Mouse (Mus musculus) thymus, postnatal 10 days (tissue): ENCODE results near the gene Zup1.
"Not testable (repeated sequence)": the region's sequence is repeated elsewhere in the genome, so short reads cannot be mapped to it uniquely, and the experiment has no call there.

ENCODE experiments used
- DNase-seq, 2 experiments: peaks; one replicate each; pipeline ENCODE4 v3.0.0; 2021; ENCODE audit warnings: low spot score in 2 of 2

The Zup1 gene

DNA sequence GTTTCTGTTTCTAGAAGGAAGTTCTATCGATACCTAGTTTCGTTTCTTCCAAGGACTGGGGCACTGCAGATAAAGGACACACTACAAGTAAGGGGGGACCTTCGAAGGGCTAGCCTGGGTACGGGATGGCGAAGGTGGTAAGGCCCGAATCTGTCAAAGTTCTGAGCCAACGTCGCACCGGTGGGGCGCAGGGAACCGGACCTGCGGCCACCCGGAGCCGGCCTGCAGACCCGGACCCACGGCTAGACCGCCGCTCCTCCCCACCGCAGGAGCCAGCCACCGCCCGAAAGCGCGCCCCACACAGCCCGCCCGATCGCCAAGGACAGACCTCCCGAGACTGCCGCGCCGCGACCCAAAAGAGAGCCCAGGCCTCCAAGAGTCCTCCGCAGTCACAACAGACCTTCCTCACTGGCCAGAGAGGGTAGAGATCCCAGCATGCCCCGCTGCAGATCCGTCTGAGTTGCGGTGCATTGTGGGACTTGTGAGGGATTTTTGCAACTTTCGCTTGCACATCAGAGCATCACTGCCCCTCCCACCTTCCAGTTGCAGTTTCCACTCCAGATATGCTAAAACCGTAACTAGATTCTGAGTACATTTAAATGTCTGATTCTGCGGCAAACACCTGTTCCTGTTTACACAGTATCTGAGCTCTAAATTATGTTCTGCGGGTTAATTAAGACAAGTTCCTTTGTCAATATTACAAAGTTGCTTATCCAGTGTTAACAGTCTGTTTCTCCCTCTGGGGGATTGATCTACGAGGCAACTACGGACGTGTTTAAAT, at the start of gene Zup1:
TSS of gene Zup1 (minus strand) at position 467 of the 781 bp plus-strand sequence.
- DNase-seq = peak; percentile 76 to 79

DNA sequence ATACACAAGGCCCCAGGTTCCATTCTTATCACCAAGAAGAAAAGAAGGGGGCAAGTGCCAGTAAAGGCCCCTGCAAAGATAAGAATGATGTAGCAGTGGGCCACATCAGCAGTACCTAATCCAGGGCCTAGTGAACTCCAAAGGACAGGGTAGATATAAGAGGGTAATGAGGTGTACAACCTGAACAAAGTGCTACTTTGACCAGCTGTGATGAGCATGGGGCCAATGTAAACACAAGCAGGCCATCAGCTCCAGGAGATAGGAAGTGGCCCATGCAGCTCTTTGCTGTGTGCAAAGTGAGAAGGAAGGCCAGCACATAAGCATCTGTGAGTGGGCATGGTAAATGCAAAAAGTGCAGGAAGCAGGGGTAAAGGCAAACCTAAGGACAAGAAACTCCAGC, 47.3 kb upstream of the Zup1 start:
- DNase-seq = no peak

DNA sequence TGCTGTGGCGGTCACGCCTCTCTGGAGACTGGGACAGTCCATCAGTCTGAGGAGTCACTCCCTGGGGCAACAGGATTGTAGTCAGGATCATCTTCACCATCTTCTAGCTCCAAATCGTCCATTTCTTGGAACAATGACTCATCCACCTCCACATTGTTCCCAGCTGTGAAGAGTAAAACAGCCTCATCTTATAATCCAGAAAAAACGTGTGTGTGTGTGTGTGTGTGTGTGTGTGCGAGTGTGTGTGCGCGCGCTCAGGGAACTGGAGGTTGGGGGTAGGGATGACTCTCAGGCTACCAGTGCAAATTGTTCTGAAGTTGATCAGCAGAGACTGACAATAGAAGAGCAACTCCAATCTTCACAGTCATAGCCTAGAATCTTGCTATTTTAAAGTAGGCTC, 45.6 kb upstream of the Zup1 start:
- not testable (repeated sequence) for DNase-seq

- DNase-seq = peak; percentile 39 to 72
Measured at GRCm38 (mm10) chr10:33986771-33987170, 35.7 kb upstream of the Zup1 start.

DNA sequence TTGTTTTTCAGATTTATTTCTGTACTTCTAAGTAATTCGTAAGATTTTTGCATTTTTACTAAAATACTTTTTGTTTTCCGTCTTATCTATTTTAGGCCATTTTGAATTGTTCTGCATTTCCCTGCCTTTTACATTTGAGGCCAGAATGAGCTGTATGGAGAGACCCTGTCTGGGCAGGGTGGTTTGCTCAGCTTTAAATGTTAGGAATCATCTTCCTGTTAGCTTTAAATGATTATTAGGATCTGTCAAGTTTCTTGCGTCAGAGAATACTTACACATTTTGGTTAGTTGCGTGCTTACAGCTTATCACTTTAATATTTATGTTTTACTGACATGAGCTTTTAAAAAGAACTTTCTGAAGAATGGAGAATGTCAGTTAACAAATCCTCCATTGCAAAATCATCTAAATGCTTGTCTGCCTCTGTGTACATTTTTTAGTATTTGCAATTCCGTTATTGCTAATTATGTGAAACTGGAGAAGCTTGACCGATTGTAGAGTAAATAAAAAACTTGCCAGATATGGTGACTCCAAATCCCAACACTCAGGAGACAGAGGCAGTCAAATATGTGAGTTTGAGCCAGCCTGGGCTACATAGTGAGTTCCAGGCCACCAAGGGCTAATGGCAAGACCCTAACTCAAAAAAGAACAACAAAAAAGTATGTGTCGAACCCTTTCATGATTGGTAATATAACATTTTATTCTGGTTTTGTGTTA, 23.9 kb upstream of the Zup1 start:
- DNase-seq = no peak

DNA sequence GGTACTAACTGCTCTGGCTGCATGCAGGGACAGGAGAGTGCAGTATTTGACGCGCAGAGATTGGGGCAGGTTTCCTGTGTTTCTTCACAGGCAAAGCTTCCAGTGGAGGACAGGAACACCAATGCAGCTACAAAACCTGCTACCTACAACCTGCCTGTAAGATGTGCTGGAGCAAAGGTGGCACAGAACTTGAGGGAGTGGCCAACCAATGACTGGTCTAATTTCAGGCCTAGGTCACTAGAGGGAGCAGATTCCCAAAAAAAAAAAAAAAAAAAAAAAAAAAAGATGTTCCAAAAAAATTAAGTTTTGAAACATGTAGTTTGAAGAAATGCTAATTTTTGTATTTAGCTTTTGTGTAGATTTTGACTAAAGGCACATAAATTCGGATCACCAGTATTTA, 1.4 kb upstream of the Zup1 start:
- DNase-seq = no peak

DNA sequence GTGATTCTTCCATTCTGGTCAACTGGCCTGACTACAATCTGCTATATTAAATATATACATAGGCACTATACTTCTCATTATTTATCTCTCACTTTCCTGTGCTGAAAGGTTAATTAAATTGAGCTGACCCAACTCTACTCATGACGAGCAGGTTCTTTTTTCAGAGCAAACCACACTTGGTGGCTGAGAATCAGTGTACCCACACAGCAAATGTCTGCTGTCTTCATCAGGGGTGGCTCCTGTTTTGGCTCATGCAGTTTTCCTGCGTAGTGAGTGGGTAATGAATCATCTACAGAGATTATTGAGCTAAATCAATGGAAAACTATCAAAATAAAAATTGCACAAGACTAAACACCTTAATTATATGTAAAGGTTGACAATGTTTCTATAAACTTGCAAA, 4.7 kb downstream of the Zup1 start:
- no peak for DNase-seq

DNA sequence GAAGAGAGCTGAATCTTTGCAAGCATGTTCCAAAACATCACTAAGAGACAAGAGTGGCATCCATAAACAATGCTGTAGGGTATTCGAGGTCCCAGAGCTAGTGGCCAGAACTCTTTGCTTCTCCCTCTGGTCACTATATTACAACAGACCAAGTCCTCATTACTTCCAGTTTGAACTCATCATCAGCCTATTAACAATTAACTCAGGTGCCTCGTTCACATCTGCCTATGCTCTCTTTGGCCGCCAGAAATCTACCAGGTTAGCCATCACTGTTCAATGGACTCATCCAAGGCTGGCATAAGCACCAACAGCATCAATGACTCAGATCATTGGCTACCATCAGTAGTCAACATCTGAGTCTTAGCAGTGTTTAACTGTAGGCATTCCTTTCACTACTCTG, 5.7 kb downstream of the Zup1 start:
- DNase-seq = no peak

DNA sequence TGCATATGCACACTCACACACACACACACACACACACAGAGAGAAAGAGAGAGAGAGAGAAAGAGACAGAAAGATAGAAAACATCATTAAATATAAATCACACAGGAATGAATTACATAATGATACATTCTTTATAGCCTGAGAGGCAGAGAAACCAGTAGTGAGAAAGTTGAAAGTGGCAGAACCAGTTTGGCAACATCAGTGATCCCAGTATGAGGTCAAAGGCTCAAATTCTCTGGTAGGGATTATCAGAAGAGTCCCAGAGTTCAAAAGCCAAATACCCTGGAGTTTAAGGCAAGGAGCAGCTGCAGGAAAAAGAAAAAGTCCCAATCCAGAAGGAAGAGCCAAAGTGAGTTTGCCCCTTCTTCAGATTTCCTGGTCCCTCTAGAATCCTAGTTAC, 10.4 kb downstream of the Zup1 start:
- no peak for DNase-seq

GRCm38 (mm10) chr10:33905489-33905888, 45.6 kb downstream of the Zup1 start:
- DNase-seq = no peak

GRCm38 (mm10) chr10:33904530-33905481, 46.3 kb downstream of the Zup1 start, which contains the start of gene Rsph4a:
Rsph4a (plus strand) TSS chr10:33905111.
- DNase-seq = no peak

DNA sequence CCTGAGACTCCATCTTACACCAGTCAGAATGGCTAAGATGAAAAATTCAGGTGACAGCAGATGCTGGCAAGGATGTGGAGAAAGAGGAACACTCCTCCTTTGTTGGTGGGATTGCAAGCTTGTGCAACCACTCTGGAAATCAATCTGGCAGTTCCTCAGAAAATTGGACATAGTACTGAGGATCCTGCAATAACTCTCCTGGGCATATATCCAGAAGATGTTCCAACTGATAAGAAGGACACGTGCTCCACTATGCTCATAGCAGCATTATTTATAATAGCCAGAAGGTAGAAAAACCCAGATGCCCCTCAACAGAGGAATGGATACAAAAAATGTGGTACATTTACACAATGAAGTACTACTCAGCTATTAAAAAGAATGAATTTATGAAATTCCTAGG, 49.5 kb downstream of the Zup1 start:
- DNase-seq = not testable (repeated sequence)

- not testable (repeated sequence) for DNase-seq
Measured at GRCm38 (mm10) chr10:33882411-33882810, 68.7 kb downstream of the Zup1 start.

DNA sequence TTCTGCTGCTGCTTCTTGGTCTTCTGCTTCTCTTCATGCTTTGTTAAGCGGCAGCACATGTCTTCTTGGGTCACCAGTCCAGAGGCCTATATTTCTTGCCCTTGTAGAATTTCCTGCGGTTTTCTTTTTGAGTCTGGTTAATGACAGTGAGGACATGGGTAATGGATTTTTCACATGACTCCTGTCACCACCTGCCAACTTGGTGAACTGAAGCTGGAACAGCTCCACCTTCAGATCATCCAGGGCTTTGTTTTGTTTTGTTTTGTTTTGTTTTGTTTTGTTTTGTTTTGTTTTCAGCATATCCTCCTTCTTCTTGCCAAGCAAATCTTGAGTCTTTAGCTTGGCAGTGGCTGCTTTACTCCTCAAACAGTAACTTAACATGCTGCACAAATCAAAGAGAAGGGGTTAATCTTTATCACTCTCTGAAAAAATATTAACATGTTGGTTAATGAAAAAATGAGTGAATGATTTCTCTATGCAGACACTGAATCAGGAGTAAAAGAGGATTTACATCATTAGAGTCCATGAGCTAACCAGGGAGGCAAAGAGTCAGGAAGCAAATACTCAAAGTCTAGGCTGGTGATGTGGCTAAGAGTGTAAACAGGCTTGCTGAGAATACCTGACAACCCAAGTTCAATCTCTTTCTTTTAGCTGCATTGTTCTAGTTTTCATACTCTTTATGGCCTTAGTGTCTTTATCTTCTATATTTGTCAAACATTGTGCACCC, 78.2 kb downstream of the Zup1 start:
- DNase-seq = no peak

DNA sequence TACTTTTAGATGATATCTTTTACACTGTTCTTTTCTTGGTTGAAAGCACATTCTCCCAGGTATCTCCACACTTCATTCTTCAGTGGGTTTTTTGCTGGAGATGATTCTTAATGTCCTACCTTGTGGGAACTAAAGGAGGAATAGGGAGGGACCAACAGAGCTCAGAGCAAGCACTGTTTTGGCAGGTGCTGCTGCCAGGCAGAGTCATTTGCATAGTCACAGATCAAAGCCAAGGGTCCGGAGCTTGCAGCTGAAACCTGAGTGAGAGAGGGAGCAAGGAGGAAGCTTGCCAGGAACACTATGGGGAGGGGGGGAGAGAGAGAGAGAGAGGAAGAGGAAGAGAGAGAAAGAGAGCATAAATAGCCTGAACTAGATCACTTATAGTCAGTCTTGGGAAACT, 80.6 kb downstream of the Zup1 start:
- no peak for DNase-seq
